Mouse (Mus musculus): ENCODE measurements at regions not wholly inside any gene's neighbourhood (a gene's known extent, or its start where the extent isn't known, plus 50 kb on each side); places are given as distances from the start of the nearest gene placed in this dataset.

- TF ChIP-seq CTCF (conservative IDR thresholded peaks at IDR 0.05; ENCODE audit: insufficient read depth, insufficient read length, low read depth, low read length): no peak; the same call in 1 of the 2 replicates
- TF ChIP-seq POLR2A (IDR thresholded peaks at IDR 0.05; ENCODE audit: low read depth, low read length): no peak
These were observed 284.9 kb downstream of the Tox3 start for GRCm38 (mm10) chr8:90063291-90063690.

All from kidney, adult 2 months (tissue).